Mouse (Mus musculus) lung, embryonic 15.5 days (tissue): ENCODE measurements at regions not wholly inside any gene's neighbourhood (a gene's known extent, or its start where the extent isn't known, plus 50 kb on each side); places are given as distances from the start of the nearest gene placed in this dataset.

Experiments used
- ATAC-seq: fragments of 200-750 bp; cut with Nextera tagmentation; 2 replicates; pipeline ENCODE4 v1.8.0; 2017; ENCODE audit warnings: moderate number of reproducible peaks, borderline replicate concordance; ENCODE audit not compliant: low FRiP score, low TSS enrichment; ENCODE audit errors: extremely low read depth
- H3K27ac ChIP-seq: fragments of 300-500 bp; sonication (generic); 2 replicates; pipeline ENCODE4 v1.5.1; 2015; ENCODE audit warnings: moderate library complexity, mild to moderate bottlenecking, inconsistent platforms
- H3K27me3 ChIP-seq: fragments of 300-500 bp; sonication (generic); 2 replicates; pipeline ENCODE4 v1.6.1; 2015; ENCODE audit warnings: inconsistent platforms
- H3K36me3 ChIP-seq: fragments of 300-500 bp; sonication (generic); 2 replicates; pipeline ENCODE4 v1.6.1; 2015; ENCODE audit warnings: inconsistent platforms
- H3K4me1 ChIP-seq: fragments of 300-500 bp; sonication (generic); 2 replicates; pipeline ENCODE4 v1.6.1; 2015; ENCODE audit warnings: inconsistent platforms
- H3K4me2 ChIP-seq: fragments of 300-500 bp; sonication (generic); 2 replicates; pipeline ENCODE4 v1.6.1; 2015; ENCODE audit warnings: inconsistent platforms, mild to moderate bottlenecking, moderate library complexity
- H3K4me3 ChIP-seq: fragments of 300-500 bp; sonication (generic); 2 replicates; pipeline ENCODE4 v1.5.1; 2015; ENCODE audit warnings: mild to moderate bottlenecking, inconsistent platforms
- H3K9ac ChIP-seq: fragments of 300-500 bp; sonication (generic); 2 replicates; pipeline ENCODE4 v1.6.1; 2015; ENCODE audit warnings: inconsistent platforms
- H3K9me3 ChIP-seq: fragments of 300-500 bp; sonication (generic); 2 replicates; pipeline ENCODE4 v1.6.1; 2016; ENCODE audit warnings: inconsistent platforms
- WGBS: fragments of 180-500 bp; shearing (Covaris S2); methylation state at CpG from one replicate; pipeline ENCODE4 v1.1.7; 2015; 5-methylcytosine and 5-hydroxymethylcytosine counted together

DNA sequence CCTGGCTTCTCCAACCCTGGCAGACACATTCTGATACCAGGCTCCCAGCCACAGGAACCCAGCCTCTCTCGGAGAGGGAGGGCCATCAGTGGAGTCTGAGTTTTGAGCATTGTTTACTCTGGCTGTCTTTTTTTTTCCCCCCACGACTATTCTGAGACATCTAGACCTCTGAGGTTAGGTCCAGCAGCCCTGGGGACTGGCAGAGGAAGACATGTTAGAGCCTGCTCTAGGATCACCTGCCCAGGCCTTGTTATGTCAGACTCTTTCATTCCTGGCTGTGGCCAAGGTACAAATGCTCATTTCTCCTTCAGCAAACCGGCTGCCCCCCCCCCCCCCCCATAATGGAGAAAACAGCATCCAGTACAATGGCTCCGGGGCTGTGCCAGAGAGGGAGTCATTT lies 291.4 kb downstream of the CK137956 start:
- Histone ChIP-seq H3K27ac (no peak overlapping the region), H3K27me3 (no peaks in the 10 kb centered on the region), H3K4me1 (no peaks in the 10 kb centered on the region), H3K9ac (no peak overlapping the region), H3K4me2 (no peak overlapping the region), H3K4me3 (no peak overlapping the region), H3K36me3 (no peaks in the 10 kb centered on the region), H3K9me3 (no peaks in the 10 kb centered on the region)
- no peak for ATAC-seq
- 22% methylated on average over 4 of the region's 4 CpGs for WGBS

GRCm38 (mm10) chr4:127678437-127678836 lies 292.3 kb downstream of the CK137956 start:
- no peak overlapping the region for H3K27ac ChIP-seq
- H3K4me2 ChIP-seq, result no peak overlapping the region

DNA sequence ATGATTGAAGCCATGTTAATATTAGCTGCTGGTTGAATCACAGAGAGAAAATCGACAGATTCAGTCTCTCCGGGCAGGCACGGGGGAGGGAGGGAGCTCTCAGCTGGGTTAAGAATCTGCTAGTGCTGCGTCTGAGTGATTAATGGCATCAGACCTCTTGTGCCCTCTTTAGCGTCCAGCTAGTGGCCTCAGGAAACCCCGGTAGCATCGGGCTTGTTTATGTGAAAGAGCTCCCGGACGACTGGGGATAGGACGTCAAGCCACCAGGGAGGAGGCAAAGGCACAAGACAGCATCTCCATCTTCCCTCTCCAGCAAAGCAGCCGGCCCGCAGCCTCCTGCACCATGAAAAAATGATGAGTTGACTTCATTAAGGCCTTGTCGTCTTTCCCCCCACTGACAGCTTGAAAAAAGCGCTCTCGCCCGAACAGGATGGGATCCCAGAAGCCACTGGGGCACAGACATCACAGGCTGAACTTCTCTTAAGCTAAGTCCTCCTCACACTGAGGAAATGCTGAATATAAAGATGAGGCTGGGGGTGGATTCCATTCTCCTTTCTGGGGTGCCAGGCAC lies 294.9 kb downstream of the CK137956 start:
- Histone ChIP-seq H3K4me1 (no peaks in the 10 kb centered on the region), H3K36me3 (no peaks in the 10 kb centered on the region), H3K9me3 (no peaks in the 10 kb centered on the region), H3K4me3 (no peak overlapping the region), H3K4me2 (no peak overlapping the region), H3K27ac (no peak overlapping the region), H3K27me3 (no peaks in the 10 kb centered on the region), H3K9ac (no peak overlapping the region)
- ATAC-seq, result no peak
- WGBS, result 18% methylated on average over 16 of the region's 16 CpGs

More at GRCm38 (mm10) chr4:127678437-127678836, 292.3 kb downstream of the CK137956 start:
- ATAC-seq, result no peak
- Histone ChIP-seq H3K9ac (no peak overlapping the region), H3K36me3 (no peaks in the 10 kb centered on the region), H3K27me3 (no peaks in the 10 kb centered on the region), H3K4me3 (no peak overlapping the region), H3K9me3 (no peaks in the 10 kb centered on the region), H3K4me1 (no peaks in the 10 kb centered on the region)
- WGBS, result 54% methylated on average over 5 of the region's 5 CpGs

DNA sequence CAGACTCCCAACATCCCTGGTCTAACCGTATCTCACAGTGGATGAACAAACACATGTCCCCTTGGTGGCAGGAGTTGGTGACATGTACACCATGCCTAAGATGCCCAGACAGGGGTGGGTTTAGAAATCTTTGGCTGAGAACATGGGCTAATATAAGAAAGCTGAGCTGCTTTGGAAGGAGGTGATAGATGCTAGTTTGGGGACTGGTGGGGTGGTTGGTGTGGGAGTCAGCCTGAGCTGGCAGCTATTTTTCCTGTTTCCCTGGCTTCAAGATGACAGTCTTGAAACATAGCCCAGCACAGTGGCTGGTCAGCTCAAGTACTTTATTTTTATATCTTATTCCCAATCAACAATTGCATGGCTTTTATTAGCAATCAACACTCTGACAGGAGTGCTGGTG lies 302.0 kb upstream of the Gjb5 start:
- 91% methylated on average over 1 of the region's 1 CpGs for WGBS
- no peaks in the 10 kb centered on the region for H3K36me3 ChIP-seq
- H3K27ac ChIP-seq, result no peak overlapping the region
- no peaks in the 10 kb centered on the region for H3K9me3 ChIP-seq
- no peak overlapping the region for H3K4me3 ChIP-seq
- H3K4me2 ChIP-seq, result no peak overlapping the region
- H3K27me3 ChIP-seq, result no peaks in the 10 kb centered on the region
- ATAC-seq, result no peak
- H3K9ac ChIP-seq, result no peak overlapping the region
- no peaks in the 10 kb centered on the region for H3K4me1 ChIP-seq

GRCm38 (mm10) chr4:127651601-127652000 lies 293.6 kb upstream of the Gjb5 start:
- no peak overlapping the region for H3K4me3 ChIP-seq
- no peak overlapping the region for H3K27ac ChIP-seq
- H3K9me3 ChIP-seq, result no peaks in the 10 kb centered on the region
- H3K4me1 ChIP-seq, result peaks cover 6% of the 10 kb centered on the region; the same call in 1 of the 2 replicates
- no peak for ATAC-seq
- H3K36me3 ChIP-seq, result no peaks in the 10 kb centered on the region
- H3K27me3 ChIP-seq, result no peaks in the 10 kb centered on the region
- H3K9ac ChIP-seq, result no peak overlapping the region
- WGBS, result 60% methylated on average over 5 of the region's 5 CpGs
- no peak overlapping the region for H3K4me2 ChIP-seq

GRCm38 (mm10) chr4:127648011-127648410 lies 290.0 kb upstream of the Gjb5 start:
- Histone ChIP-seq H3K4me1 (peaks cover 6% of the 10 kb centered on the region; the same call in 1 of the 2 replicates), H3K27ac (peak overlapping the region; percentile 47), H3K36me3 (no peaks in the 10 kb centered on the region), H3K4me3 (no peak overlapping the region), H3K4me2 (no peak overlapping the region), H3K9me3 (no peaks in the 10 kb centered on the region), H3K9ac (no peak overlapping the region), H3K27me3 (no peaks in the 10 kb centered on the region)
- ATAC-seq, result no peak; the same call in 1 of the 2 replicates
- 21% methylated on average over 5 of the region's 5 CpGs for WGBS

DNA sequence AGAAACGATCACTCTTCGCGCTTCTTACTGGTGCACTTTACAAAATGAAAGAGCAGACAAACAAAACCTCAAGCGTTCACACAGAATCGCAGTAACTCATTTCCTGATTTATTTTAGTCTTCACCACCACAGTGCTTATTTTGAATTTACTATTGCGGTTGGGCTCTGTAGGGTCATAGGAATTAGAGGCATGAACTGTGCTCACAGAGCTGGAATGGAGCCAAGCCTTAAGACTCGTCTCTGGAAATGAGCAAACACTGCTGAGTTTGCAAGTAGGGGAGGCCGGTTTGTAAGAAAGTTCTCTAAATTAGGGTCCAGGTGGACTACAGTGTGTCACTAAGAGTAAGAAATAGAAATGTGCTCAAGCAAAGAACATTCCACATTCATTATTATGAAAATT lies 289.2 kb upstream of the Gjb5 start:
- Histone ChIP-seq H3K27me3 (no peaks in the 10 kb centered on the region), H3K9ac (no peak overlapping the region), H3K36me3 (no peaks in the 10 kb centered on the region), H3K4me1 (peaks cover 6% of the 10 kb centered on the region; the same call in 1 of the 2 replicates), H3K4me3 (no peak overlapping the region), H3K27ac (peak overlapping the region; percentile 69), H3K4me2 (no peak overlapping the region; the same call in 1 of the 2 replicates), H3K9me3 (no peaks in the 10 kb centered on the region)
- 18% methylated on average over 8 of the region's 8 CpGs for WGBS
- peak; percentile 65; the same call in 1 of the 2 replicates for ATAC-seq

DNA sequence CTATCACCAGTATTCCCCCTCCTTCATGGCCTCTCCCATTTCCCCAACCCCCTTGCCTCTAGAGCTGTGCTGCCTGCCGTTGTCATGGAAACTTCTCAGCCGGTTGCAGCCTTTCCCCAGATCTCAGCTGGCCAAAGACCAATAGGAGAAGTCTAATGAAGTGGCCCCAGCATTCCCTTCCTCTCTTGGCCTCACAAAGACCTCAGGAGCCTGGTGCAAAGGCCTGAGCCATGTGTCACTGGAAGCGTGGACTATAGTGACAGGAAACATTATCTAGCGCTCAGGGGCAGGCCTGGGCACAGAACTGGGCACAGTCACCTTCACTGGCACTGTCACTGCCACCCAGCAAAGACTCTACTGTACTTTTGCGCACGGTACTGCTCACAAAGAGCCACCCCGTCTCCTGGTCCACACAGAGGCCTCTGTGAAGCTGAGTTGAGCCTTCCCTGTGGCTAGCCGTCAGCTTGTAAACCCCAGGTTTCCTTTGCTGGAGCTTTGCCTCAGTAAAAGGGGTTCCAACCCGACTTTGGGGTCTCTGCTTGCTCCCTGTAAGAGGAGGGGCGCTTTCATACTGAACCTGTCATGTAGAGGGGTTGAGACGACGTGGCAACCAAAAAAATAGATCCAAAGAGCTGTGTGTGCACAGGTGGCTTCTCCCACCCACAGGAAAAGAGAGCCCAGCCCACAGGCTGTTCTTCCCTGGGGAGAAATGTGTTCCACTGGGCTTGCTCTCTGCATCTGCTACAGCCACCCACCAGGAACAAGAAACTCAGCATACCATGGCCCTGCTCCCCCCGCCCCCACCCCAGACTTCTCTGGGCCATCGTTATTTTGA lies 282.5 kb upstream of the Gjb5 start:
- Histone ChIP-seq H3K27me3 (no peaks in the 10 kb centered on the region), H3K4me1 (peaks cover 8% of the 10 kb centered on the region), H3K4me3 (no peak overlapping the region), H3K27ac (peak overlapping the region; percentile 53), H3K4me2 (no peak overlapping the region), H3K36me3 (no peaks in the 10 kb centered on the region), H3K9ac (no peak overlapping the region), H3K9me3 (no peaks in the 10 kb centered on the region)
- peak; percentile 85 for ATAC-seq
- 35% methylated on average over 14 of the region's 14 CpGs for WGBS

GRCm38 (mm10) chr4:127639765-127640164 lies 281.8 kb upstream of the Gjb5 start:
- Histone ChIP-seq H3K4me3 (no peak overlapping the region), H3K4me1 (peaks cover 8% of the 10 kb centered on the region), H3K36me3 (no peaks in the 10 kb centered on the region), H3K9me3 (no peaks in the 10 kb centered on the region), H3K27ac (no peak overlapping the region), H3K4me2 (no peak overlapping the region), H3K27me3 (no peaks in the 10 kb centered on the region), H3K9ac (no peak overlapping the region)
- WGBS, result 90% methylated on average over 3 of the region's 3 CpGs
- ATAC-seq, result no peak

- 54% methylated on average over 11 of the region's 11 CpGs for WGBS
- Histone ChIP-seq H3K4me2 (no peak overlapping the region), H3K4me1 (peaks cover 8% of the 10 kb centered on the region), H3K27ac (no peak overlapping the region), H3K4me3 (no peak overlapping the region), H3K9me3 (no peaks in the 10 kb centered on the region), H3K27me3 (no peaks in the 10 kb centered on the region), H3K36me3 (no peaks in the 10 kb centered on the region), H3K9ac (no peak overlapping the region)
- no peak for ATAC-seq
Observed at GRCm38 (mm10) chr4:127636934-127637333, 279.0 kb upstream of the Gjb5 start.

GRCm38 (mm10) chr4:127635262-127635661 lies 277.3 kb upstream of the Gjb5 start:
- H3K36me3 ChIP-seq, result no peaks in the 10 kb centered on the region
- H3K9ac ChIP-seq, result no peak overlapping the region
- H3K9me3 ChIP-seq, result no peaks in the 10 kb centered on the region
- 58% methylated on average over 8 of the region's 8 CpGs for WGBS
- ATAC-seq, result no peak
- no peak overlapping the region for H3K4me2 ChIP-seq
- H3K4me1 ChIP-seq, result peaks cover 1% of the 10 kb centered on the region
- no peaks in the 10 kb centered on the region for H3K27me3 ChIP-seq
- H3K4me3 ChIP-seq, result no peak overlapping the region
- no peak overlapping the region for H3K27ac ChIP-seq

DNA sequence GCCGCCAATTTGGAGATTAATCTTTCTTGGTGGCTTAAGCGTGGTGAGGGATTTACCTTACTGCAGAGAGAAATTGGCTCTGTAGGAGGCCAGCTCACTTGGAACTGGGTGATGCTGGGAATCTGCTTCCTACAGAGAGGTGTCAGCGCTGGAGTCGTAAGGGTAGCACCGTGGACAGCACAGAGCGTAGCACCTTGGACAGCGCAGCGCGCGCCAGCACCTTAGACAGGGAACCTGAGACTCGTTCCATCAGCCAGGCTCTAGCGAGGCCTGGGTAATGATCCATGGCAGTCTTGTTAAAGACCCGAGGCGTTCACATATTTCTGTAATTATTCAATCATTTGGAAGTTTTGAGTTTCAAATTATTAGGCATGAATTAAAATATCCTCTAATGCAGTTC lies 261.9 kb upstream of the Gjb5 start:
- Histone ChIP-seq H3K36me3 (no peaks in the 10 kb centered on the region), H3K9ac (no peak overlapping the region), H3K27me3 (no peaks in the 10 kb centered on the region), H3K4me1 (no peaks in the 10 kb centered on the region), H3K9me3 (no peaks in the 10 kb centered on the region), H3K27ac (no peak overlapping the region), H3K4me3 (no peak overlapping the region), H3K4me2 (no peak overlapping the region)
- WGBS, result 6% methylated on average over 14 of the region's 14 CpGs
- ATAC-seq, result peak; percentile 49; the same call in 1 of the 2 replicates
